Mouse (Mus musculus) bone marrow macrophage, adult 2 months (primary cell): ENCODE data around the gene Ncf2. TPM values are rescaled to one million over a fixed set of nuclear protein-coding genes. Genes with fewer than 3 reads are reported as not detected.

Experiments used
- H3K27ac ChIP-seq: 2 replicates; pipeline ENCODE4 v1.5.1; 2012; ENCODE audit warnings: low read depth, low read length; ENCODE audit not compliant: insufficient read depth
- H3K4me1 ChIP-seq: 2 replicates; pipeline ENCODE4 v1.6.1; 2012; ENCODE audit warnings: low read length; ENCODE audit not compliant: control insufficient read depth, insufficient read depth
- H3K4me3 ChIP-seq: 2 replicates; pipeline ENCODE4 v1.5.1; 2012; ENCODE audit warnings: mild to moderate bottlenecking, low read length, moderate library complexity; ENCODE audit not compliant: insufficient read depth
- CTCF ChIP-seq: IDR thresholded peaks from 2 replicates; pipeline ENCODE4 v1.5.1; 2012; ENCODE audit warnings: low read depth, mild to moderate bottlenecking, low read length, moderate library complexity
- POLR2A ChIP-seq: IDR thresholded peaks from 2 replicates; pipeline ENCODE4 v1.6.1; 2012; ENCODE audit warnings: mild to moderate bottlenecking, low read depth, low read length, borderline replicate concordance
- polyA plus RNA-seq: library from polyadenylated mRNA; stranded (reverse); fragments of >200 nt; gene quantifications from 2 replicates; pipeline ENCODE4 v1.2.4, GENCODE M21; 2012; ENCODE audit not compliant: missing spikeins, insufficient read depth, insufficient read length

Ncf2 gene
- polyA plus RNA-seq, 1 experiment: 316 TPM

DNA sequence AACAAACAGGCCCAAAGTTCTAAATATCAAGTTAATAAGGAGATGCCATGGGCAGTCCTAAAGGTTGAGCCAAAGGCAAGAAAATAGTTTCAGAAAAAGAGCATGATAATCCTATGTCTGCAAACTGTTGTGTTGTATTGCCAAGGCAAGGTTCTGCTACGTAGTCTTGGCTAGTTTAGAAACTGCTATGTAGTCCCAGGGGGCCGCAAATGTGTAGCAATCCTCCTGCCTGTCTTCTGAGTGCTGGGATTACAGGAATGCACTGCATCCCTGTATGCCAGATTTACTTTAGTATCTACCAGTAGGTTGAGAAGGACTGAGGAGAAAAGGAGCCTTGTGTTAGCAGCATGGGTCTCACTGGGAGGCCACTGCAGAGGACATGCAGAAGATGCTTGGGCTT lies 46.9 kb downstream of the Ncf2 start:
- H3K27ac ChIP-seq: no peak overlapping the region
- H3K4me3 ChIP-seq: no peak overlapping the region
- H3K4me1 ChIP-seq: no peaks in the 10 kb centered on the region
- no peak for TF ChIP-seq POLR2A
- TF ChIP-seq CTCF: no peak

DNA sequence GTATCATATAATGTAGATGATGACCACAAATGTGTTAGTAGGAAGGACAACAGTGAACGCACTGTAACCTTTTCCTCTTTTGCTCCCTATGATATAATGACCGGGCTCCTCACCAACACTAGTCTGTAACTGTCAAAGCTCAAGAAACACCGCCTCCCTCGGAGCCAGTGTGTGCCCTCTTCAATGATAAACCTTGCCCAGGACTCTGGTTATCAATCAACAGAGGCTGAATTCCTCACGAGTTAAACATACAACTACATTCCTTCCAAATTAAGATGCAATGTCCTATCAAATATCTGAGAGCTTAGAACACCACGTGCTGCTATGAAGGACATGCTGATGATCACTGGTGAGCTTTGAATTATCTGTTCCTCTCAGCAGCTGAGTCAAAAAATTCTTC lies 69.9 kb downstream of the Ncf2 start:
- Histone ChIP-seq H3K27ac (no peak overlapping the region), H3K4me1 (peaks cover 6% of the 10 kb centered on the region), H3K4me3 (no peak overlapping the region)
- TF ChIP-seq POLR2A (no peak), CTCF (no peak)

DNA sequence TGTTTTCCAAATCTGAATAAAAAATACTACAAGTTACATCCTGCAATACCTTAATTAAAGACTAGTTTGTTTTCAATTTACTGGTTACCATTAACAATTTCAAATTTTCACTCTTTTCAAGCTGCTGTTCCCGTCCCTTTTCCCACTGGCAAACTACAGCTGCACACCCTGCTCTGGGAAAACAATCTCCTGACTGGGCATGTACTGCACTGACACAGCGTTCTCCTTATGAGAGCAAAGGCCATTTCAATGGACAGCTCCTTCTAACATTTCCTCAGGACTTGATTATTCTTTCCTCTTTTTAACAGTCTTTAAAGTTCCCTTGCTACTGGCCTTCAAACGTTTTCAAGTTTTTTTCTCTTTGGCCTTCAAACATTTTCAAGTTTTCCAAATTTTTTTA lies 71.0 kb downstream of the Ncf2 start:
- Histone ChIP-seq H3K4me3 (no peak overlapping the region), H3K27ac (no peak overlapping the region), H3K4me1 (peaks cover 6% of the 10 kb centered on the region)
- TF ChIP-seq CTCF: no peak
- no peak for TF ChIP-seq POLR2A

Other genes with a start within 250 kb of the Ncf2 start
- gene Apobec4, start 49.6 kb upstream of the Ncf2 start, polyA plus RNA-seq: not detected in 2 replicates
- gene Rgl1, start 33.8 kb upstream of the Ncf2 start, polyA plus RNA-seq: 9.7 and 11.9 TPM in 2 replicates
- 562 and 626 TPM in 2 replicates for gene Arpc5, start 33.7 kb upstream of the Ncf2 start, polyA plus RNA-seq
- gene Smg7, start 102.5 kb downstream of the Ncf2 start, polyA plus RNA-seq: 29.7 and 31.9 TPM in 2 replicates
- gene Nmnat2, start 154.8 kb downstream of the Ncf2 start, polyA plus RNA-seq: not detected in 2 replicates